Mouse (Mus musculus) CD8-positive naive resting alpha-beta T cell, adult 2 months (primary cell): ENCODE data around the gene Zfp26.
A peak's percentile ranks its signal among the peaks of the same experiment; 100 is the strongest.

Source experiments
- DNase-seq, 2 experiments: peaks; one replicate each; pipeline ENCODE4 v3.0.0; 2022; ENCODE audit warnings: low read depth in 2 of 2, low spot score in 2 of 2

The Zfp26 gene

GRCm38 (mm10) chr9:20459377-20460317 lies at the start of gene Zfp26:
Zfp26 (minus strand) TSS chr9:20460162.
- DNase-seq, result peak; percentile 60 to 65

GRCm38 (mm10) chr9:20509676-20510075 lies 49.7 kb upstream of the Zfp26 start:
- DNase-seq, result no peak

GRCm38 (mm10) chr9:20504801-20505200 lies 44.8 kb upstream of the Zfp26 start:
- DNase-seq, result no peak

- no peak for DNase-seq
Measured at GRCm38 (mm10) chr9:20493281-20493680, 33.3 kb upstream of the Zfp26 start.

GRCm38 (mm10) chr9:20492527-20493233 lies 32.7 kb upstream of the Zfp26 start, which contains the start of gene Zfp426:
Zfp426 (minus strand) TSS chr9:20492746.
- DNase-seq, result peak; percentile 81 to 84

- DNase-seq, result no peak
Measured at GRCm38 (mm10) chr9:20491858-20492526, 32.0 kb upstream of the Zfp26 start.

- DNase-seq, result no peak
Measured at GRCm38 (mm10) chr9:20489536-20489935, 29.6 kb upstream of the Zfp26 start.

GRCm38 (mm10) chr9:20479396-20479795 lies 19.4 kb upstream of the Zfp26 start:
- no peak for DNase-seq

GRCm38 (mm10) chr9:20476632-20477031 lies 16.7 kb upstream of the Zfp26 start:
- no peak for DNase-seq

GRCm38 (mm10) chr9:20466761-20467442 lies 6.9 kb upstream of the Zfp26 start:
- DNase-seq, result peak; percentile 58 to 69

GRCm38 (mm10) chr9:20453647-20454046 lies 6.3 kb downstream of the Zfp26 start:
- no peak for DNase-seq

- no peak for DNase-seq
Measured at GRCm38 (mm10) chr9:20451493-20451892, 8.5 kb downstream of the Zfp26 start.

- no peak for DNase-seq
Measured at GRCm38 (mm10) chr9:20443183-20443783, 16.7 kb downstream of the Zfp26 start.

GRCm38 (mm10) chr9:20430004-20430403 lies 30.0 kb downstream of the Zfp26 start:
- DNase-seq, result no peak

GRCm38 (mm10) chr9:20411460-20411859 lies 48.5 kb downstream of the Zfp26 start:
- no peak for DNase-seq

GRCm38 (mm10) chr9:20409319-20409718 lies 50.6 kb downstream of the Zfp26 start:
- no peak for DNase-seq

GRCm38 (mm10) chr9:20385343-20385703 lies 74.6 kb downstream of the Zfp26 start:
- DNase-seq, result no peak

- DNase-seq, result peak; percentile 90 to 92
Measured at GRCm38 (mm10) chr9:20384532-20385342, 75.2 kb downstream of the Zfp26 start, which contains the start of gene Zfp560. Zfp560 (minus strand) TSS chr9:20385177.

- DNase-seq, result no peak
Measured at GRCm38 (mm10) chr9:20383659-20384058, 76.3 kb downstream of the Zfp26 start.
